Mouse (Mus musculus) Patski (cell line): ENCODE data around the gene Ralgapa2. TPM values are rescaled to one million over a fixed set of nuclear protein-coding genes. Genes with fewer than 3 reads are reported as not detected.

ENCODE experiments used
- ATAC-seq: fragments of 100-300 bp; one replicate; pipeline ENCODE4 v1.8.0; 2021
- CTCF ChIA-PET: fragments of 350-600 bp; sonication (Branson Sonifier 250); formaldehyde crosslinking; loops from one replicate; lab custom pipeline; 2022; ENCODE audit warnings: inconsistent platforms; lab: Charles Lee
- POLR2A ChIA-PET: fragments of 350-600 bp; sonication (Branson Sonifier 250); formaldehyde crosslinking; loops from one replicate; lab custom pipeline; 2022; ENCODE audit warnings: antibody characterized with exemption, inconsistent platforms; lab: Charles Lee
- DNase-seq: peaks from one replicate; pipeline ENCODE4 v3.0.0-alpha.2; 2011; ENCODE audit warnings: low read depth, low spot score
- H3K27me3 ChIP-seq: fragments of 371-371 bp; one replicate; pipeline ENCODE4 v1.5.1; 2021
- CTCF ChIP-seq: fragments of 100-300 bp; IDR thresholded peaks from one replicate; pipeline ENCODE4 v1.5.1; 2021
- in situ Hi-C: fragments of 300-500 bp; cut with MboI; formaldehyde crosslinking; loops from 3 replicates; pipeline ENCODE4 v1.11.1; 2018; ENCODE audit warnings: low pct_unique_long_range_greater_than_20kb, mixed read lengths
- polyA plus RNA-seq: library from polyadenylated mRNA; unstranded; gene quantifications from one replicate; pipeline ENCODE4 v1.2.3, GENCODE M21; 2021

Gene Ralgapa2
- polyA plus RNA-seq, 1 experiment from 2014 or later = 4.7 TPM

DNA sequence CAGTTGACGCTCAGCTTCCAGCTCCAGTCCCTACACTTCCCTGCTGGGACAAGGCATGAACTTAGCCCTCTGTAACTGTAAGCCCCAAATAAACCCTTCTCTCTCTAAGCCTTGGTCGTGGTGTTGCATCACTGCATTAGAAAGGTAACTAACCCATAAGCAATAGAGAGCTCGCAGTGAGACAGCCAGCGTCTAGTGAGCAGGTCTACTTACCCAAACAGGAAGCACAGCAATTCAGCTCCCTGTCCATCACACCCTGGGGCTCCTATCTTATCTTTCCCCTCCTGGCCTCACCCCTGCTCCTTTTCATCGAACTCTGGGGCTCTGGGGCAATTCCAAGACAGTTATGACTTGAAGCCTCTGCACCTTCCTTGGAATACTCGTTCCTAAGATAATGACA is 13.8 kb downstream of the Ralgapa2 start:
- no peaks in the 10 kb centered on the region for H3K27me3 ChIP-seq
- in situ Hi-C loops = loop anchor here (25.0 kb wide), 1 partner anchor 689 kb away; the partner anchor contains the start of gene Nkx2-2
- ATAC-seq (no peak), DNase-seq (no peak)
- CTCF ChIA-PET = interaction anchor here (0.9 kb wide), 1 partner anchor 29 kb away, joined by 3 read pairs; no protein-coding TSS in a partner anchor
- POLR2A ChIA-PET = no interaction called here
- no peak for TF ChIP-seq CTCF

DNA sequence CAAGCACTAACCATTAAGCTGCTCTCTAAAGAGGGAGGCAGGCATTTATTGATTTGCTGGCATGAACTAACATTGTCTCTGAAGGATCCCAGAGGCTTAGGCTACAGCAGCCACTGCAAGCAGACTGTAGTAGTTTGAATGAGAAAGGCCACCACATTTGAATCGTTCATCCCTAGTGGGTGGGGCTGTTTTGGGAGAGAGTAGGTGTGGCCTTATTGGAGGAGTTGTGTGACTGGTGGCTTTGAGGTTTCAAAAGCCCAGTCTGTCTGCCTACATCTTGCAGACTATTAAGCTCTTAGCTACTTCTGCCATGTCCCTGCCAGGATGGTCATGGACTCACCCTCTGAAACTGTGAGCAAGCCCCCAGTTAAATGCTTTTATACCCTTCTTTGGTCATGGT is 15.1 kb downstream of the Ralgapa2 start:
- H3K27me3 ChIP-seq = no peaks in the 10 kb centered on the region
- in situ Hi-C loops = loop anchor here (25.0 kb wide), 1 partner anchor 690 kb away; the partner anchor contains the start of gene Nkx2-2
- no peak for DNase-seq
- ChIA-PET POLR2A (no interaction called here), CTCF (interaction anchor here (1.0 to 1.3 kb wide), 3 partner anchors 9 to 24 kb away, joined by 3 read pairs; no protein-coding TSS in a partner anchor)
- TF ChIP-seq CTCF = no peak
- no peak for ATAC-seq

DNA sequence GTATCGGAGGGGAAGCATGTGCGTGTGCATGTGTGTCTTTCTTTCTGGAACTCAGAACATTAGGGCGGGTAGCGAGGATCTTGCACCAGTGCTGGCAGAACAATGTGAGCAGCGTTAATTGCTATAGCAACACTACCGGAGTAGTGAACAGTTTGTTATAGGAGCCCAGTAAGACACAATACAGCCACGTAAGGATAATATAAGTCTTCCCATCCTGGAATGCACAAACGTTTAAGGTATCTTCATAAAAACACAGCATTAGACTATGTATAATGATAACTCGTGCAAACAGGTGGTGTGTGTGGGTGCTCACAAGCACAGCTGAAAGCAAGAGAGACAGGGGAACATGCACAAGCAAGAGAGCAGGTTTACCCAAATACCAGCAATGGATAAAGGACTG is 16.4 kb downstream of the Ralgapa2 start:
- TF ChIP-seq CTCF = no peak
- CTCF ChIA-PET = interaction anchor here (1.2 to 1.3 kb wide), 3 partner anchors 14 to 23 kb away, joined by 3 read pairs; no protein-coding TSS in a partner anchor
- POLR2A ChIA-PET = no interaction called here
- in situ Hi-C loops = loop anchor here (25.0 kb wide), 1 partner anchor 692 kb away; the partner anchor contains the start of gene Nkx2-2
- ATAC-seq = no peak
- no peak for DNase-seq
- H3K27me3 ChIP-seq = no peaks in the 10 kb centered on the region

DNA sequence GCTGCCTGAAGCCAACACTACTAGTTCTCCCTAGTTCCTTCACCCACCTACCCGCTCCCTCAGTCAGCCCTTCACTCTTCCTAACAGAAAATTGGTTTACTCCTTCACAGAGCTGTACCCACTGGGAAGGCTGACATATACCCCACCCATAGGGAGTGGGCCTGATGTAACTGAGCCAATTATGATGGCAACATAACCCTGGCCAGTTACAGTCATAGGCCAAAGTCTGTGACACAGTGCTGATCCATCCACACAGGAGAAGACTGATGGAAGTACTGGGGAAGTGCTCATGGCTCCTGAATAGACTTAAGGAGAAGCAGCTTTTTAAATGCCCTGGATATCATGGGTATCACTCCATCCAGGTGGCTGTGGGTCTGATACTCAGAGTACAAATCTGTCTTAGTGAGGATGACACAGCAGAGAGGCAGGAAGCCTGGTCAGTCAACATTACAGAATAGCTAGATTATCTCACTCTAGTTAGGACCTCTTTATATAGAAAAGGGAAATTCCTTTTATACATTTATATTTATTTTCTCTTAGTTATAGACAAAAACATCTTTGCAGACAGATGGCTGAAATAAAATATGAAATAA is 18.7 kb downstream of the Ralgapa2 start:
- no peak for ATAC-seq
- ChIA-PET CTCF (interaction anchor here (1.5 to 2.2 kb wide), 2 partner anchors 10 to 23 kb away, joined by 3 to 7 read pairs; no protein-coding TSS in a partner anchor), POLR2A (interaction anchor here (0.6 kb wide), 1 partner anchor 372 kb away, joined by 3 read pairs; no protein-coding TSS in a partner anchor)
- H3K27me3 ChIP-seq = no peaks in the 10 kb centered on the region
- TF ChIP-seq CTCF = no peak
- no peak for DNase-seq
- in situ Hi-C loops = loop anchor here (25.0 kb wide), 1 partner anchor 694 kb away; the partner anchor contains the start of gene Nkx2-2

DNA sequence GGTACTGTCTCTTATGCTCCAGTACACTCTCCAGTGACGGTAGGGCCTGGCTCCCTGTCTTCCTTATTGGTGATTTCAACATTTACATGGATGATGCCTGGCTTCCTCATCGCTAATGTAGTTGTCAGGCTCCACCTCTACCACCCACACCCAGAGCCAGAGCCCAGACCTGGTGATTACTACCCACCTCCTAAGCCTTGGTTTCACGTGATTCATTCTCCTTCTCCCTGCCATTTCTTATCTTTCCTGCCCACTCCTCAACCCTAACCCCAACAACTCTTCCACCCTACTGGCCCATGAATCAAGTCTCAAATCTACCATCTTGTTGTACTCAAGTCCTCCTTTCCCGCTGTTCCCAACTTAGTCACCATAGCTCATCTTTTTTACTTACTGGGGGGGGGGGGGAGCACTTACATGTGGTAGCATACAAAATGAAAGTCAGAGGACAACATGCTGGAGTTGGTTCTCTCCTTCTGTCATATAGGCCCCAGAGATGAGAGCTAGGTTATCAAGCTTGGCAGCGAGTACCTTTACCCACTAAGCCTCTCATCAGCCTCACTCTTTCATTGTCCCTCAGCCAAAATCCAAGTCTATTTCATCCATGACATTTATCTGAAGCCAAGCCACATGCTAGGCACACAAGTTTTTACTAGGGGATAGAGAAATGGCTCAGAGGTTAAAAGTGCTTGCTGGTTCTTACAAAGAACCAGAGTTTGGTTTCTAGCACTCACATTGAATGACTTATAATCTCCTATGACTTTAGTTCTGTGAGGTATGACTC is 20.1 kb downstream of the Ralgapa2 start:
- CTCF ChIA-PET = interaction anchor here (1.6 kb wide), 1 partner anchor 13 kb away, joined by 3 read pairs; no protein-coding TSS in a partner anchor

DNA sequence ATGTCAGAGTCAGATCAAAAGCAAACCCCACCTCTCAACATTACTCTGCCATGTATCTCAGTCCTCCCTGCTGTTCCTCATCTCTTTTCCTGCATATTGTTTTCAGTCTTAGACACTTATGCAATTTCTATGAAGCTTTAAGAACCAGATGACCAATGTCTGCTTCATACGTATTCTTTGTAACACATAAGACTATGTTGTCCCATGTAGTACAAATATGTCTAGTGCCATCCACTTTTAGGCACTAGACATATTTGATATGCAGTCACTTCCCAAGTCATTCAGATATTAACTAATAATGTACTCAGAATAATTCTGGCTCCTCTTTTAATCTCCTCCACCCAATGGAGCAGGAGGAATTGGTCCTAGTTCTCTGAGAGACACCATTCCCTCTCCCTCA is 21.2 kb downstream of the Ralgapa2 start:
- in situ Hi-C loops = loop anchor here (25.0 kb wide), 1 partner anchor 696 kb away; the partner anchor contains the start of gene Nkx2-2
- H3K27me3 ChIP-seq = no peaks in the 10 kb centered on the region
- POLR2A ChIA-PET = no interaction called here
- CTCF ChIA-PET = interaction anchor here (1.6 kb wide), 1 partner anchor 12 kb away, joined by 3 read pairs; no protein-coding TSS in a partner anchor
- DNase-seq = no peak
- ATAC-seq = no peak
- TF ChIP-seq CTCF = no peak

More for the DNA sequence above, 20.1 kb downstream of the Ralgapa2 start:
- H3K27me3 ChIP-seq = no peaks in the 10 kb centered on the region
- POLR2A ChIA-PET = no interaction called here
- no peak for ATAC-seq
- DNase-seq = no peak
- in situ Hi-C loops = loop anchor here (25.0 kb wide), 1 partner anchor 695 kb away; the partner anchor contains the start of gene Nkx2-2
- no peak for TF ChIP-seq CTCF

DNA sequence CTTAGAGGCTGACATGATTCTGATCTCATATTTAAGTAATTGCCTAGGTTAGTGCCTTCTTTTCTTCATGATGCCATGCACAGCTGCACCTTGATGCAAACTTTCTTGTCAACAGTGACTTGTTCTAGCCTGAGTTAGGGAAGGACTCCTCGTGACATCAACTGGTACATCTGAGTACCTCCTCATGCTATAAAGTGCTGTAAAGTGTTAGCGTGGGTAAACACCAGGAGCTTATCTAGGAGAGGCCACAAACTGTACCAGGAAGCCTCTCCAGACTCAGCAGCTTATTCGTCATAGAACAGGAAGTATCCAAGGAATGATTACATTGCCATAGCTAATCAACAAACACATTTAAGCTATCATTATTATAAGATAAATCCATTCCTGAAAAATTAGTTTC is 23.9 kb downstream of the Ralgapa2 start:
- H3K27me3 ChIP-seq = no peaks in the 10 kb centered on the region
- CTCF ChIA-PET = interaction anchor here (1.0 to 1.2 kb wide), 2 partner anchors 19 to 125 kb away, joined by 3 read pairs; no protein-coding TSS in a partner anchor
- ATAC-seq = no peak
- POLR2A ChIA-PET = interaction anchor here (0.9 kb wide), 1 partner anchor 13 kb away, joined by 5 read pairs; no protein-coding TSS in a partner anchor
- DNase-seq = no peak
- in situ Hi-C loops = loop anchor here (25.0 kb wide), 1 partner anchor 699 kb away; the partner anchor contains the start of gene Nkx2-2
- TF ChIP-seq CTCF = no peak

DNA sequence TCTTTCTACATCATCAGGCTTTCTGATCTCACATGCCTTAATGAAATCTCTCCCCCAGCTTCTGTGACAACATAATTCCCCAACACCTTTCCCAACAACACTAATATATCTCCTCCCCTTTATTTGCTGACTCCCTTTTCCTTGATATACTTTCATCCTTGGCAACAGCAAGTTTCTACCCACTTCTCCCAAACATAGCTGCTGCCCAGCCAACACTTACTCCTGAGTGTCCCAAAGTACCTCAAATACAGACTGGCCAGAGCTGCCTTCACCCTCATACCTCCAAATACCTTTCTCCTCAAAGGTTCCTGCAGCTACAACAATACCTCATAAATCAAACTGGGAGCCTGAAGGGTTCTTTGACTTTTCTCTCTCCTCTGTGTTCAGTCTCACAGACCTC is 29.3 kb downstream of the Ralgapa2 start:
- POLR2A ChIA-PET = interaction anchor here (0.5 kb wide), 1 partner anchor 717 kb away, joined by 3 read pairs; no protein-coding TSS in a partner anchor

DNA sequence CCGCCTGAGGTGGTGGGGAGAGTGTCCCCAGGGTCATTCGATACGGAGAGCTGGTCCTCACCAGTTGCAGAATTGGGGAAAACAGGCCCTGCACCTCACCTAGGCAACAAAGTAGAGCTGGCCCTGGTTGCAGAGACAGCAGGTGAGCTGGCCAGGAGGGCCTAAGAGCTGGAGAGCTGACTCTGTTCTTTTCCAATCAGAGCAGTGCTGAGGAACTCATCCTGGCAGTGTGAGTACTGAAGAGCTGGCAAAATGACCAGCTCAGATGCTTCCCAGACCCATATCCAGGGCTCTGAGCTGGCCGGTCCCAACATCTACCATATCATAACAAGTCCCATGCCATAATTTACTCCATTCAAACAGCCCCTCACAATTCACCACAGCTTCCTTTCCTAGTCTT is 34.7 kb downstream of the Ralgapa2 start:
- ChIA-PET POLR2A (no interaction called here), CTCF (interaction anchor here (1.0 to 1.5 kb wide), 2 partner anchors 9 to 35 kb away, joined by 4 read pairs; no protein-coding TSS in a partner anchor)
- ATAC-seq (no peak), DNase-seq (no peak)
- H3K27me3 ChIP-seq = no peaks in the 10 kb centered on the region
- TF ChIP-seq CTCF = no peak
- in situ Hi-C loops = loop anchor here (25.0 kb wide), 1 partner anchor 710 kb away; the partner anchor contains the start of gene Nkx2-2

More for the DNA sequence above, 29.3 kb downstream of the Ralgapa2 start:
- in situ Hi-C loops = loop anchor here (25.0 kb wide), 1 partner anchor 704 kb away; the partner anchor contains the start of gene Nkx2-2
- H3K27me3 ChIP-seq = no peaks in the 10 kb centered on the region
- CTCF ChIA-PET = interaction anchor here (1.1 to 1.6 kb wide), 6 partner anchors 11 to 130 kb away, joined by 3 to 4 read pairs (median 4); no protein-coding TSS in a partner anchor
- no peak for TF ChIP-seq CTCF
- ATAC-seq (no peak), DNase-seq (no peak)
